Mouse (Mus musculus): ENCODE measurements around the gene Ugt1a6b. TPM values are rescaled to one million over a fixed set of nuclear protein-coding genes. Genes with fewer than 3 reads are reported as not detected.

The Ugt1a6b gene
- polyA plus RNA-seq, 1 experiment: not detected

- TF ChIP-seq GATA1 (IDR thresholded peaks at IDR 0.05; ENCODE audit: low read length): no peak
Observed at GRCm38 (mm10) chr1:88238771-88239170, 135.7 kb downstream of the Ugt1a6b start.

DNA sequence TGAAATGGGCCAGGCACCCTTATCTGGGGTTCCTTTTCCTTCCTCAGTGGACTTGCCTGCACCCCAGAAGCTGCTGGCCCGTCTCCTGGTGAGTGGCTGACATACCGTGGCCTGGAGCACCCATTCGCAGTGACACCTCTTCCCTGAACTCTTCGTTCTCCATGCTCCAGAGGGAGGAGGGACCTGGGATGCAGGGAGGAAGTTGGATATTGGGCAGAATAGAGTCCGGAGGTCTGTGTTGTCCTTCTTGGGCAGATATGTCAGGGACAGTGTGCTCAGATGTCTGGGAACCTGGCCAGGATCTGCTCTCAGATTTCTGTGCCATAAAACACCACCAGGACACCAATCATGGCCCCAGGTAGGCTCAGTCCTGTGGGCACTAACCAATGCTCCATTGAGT, 137.0 kb downstream of the Ugt1a6b start:
- TF ChIP-seq GATA1 (IDR thresholded peaks at IDR 0.05; ENCODE audit: low read length): no peak

GRCm38 (mm10) chr1:88240579-88240978, 137.5 kb downstream of the Ugt1a6b start:
- TF ChIP-seq GATA1 (IDR thresholded peaks at IDR 0.05; ENCODE audit: low read length): no peak

DNA sequence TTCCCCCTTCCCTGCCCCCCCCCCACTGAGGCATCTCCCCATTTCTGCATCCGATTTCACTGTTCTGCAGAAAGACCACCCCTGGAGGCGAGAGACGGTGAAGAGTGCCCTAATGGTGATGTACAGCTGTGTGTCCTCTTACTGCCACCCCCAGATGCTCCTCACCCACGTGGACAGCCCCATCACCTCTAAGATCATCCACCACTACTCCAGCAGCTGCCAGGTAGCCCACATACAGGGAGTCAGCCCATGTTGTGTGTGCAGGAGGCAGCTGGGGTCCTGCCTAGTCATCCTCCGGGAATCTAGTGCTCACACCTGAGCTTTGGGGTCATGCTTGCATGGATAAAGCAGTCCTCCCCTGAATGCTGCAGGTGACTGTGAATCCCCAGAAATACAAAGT, 140.8 kb downstream of the Ugt1a6b start:
- no peak for TF ChIP-seq GATA1 (IDR thresholded peaks at IDR 0.05; ENCODE audit: low read length)

DNA sequence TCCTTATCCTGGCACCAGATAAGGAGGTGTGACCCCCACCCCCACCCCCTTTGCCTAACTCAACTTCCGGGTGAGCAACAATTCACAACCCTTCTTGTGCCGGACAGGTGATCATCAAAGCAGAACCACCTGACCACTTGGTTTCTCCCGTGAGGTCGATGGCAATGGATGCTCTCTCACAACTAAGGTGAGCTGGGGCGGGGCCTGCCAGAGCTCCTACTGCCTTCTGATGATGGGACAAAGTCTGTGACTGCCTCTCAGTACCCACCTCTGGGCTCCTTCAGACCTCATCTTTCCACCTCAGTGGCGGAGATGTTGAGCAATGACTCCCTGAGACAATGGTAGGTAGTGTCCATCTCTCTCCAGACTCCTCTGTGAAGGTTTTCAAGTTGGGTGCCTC, 142.8 kb downstream of the Ugt1a6b start:
- no peak for TF ChIP-seq GATA1 (IDR thresholded peaks at IDR 0.05; ENCODE audit: low read length)

DNA sequence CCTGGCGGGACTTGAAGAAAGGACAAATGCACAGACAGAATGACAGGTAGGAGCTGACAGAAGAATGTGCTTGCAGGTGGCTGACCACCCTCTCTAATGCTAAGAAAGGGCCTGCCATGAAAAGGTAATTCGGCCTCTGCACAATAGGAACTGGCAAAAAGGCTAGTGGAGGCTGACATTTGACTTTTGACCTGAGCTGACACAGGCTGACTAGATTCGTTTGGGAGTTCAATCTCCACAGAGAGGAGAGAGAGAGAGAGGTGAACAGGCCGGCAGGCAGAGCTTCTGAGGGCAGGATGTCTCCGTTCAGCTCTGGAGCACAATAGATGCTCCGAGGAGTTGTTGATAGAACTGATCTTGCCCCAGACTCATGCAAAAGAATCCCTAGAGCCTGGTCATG, 143.3 kb downstream of the Ugt1a6b start:
- no peak for TF ChIP-seq GATA1 (IDR thresholded peaks at IDR 0.05; ENCODE audit: low read length)

DNA sequence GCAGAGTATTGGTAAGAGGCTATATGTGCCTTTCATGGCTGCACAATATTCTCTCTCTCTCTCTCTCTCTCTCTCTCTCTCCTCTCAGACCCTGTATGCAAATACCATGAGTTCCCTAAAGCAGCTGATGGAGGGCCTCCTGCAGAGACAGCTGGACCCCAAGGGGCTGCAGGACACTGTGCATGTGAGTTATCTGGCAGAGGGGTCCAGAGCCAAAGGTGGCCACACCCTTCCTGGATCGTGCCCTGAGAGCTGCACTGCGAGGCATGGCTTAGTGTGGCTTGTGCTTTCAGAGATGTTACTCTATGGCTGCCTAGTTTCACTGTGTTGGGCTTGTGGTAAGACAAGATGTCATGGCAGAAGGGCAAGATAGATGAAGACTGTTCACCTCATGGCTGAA, 144.6 kb downstream of the Ugt1a6b start:
- no peak for TF ChIP-seq GATA1 (IDR thresholded peaks at IDR 0.05; ENCODE audit: low read length)

- TF ChIP-seq GATA1 (IDR thresholded peaks at IDR 0.05; ENCODE audit: low read length): no peak
Observed at GRCm38 (mm10) chr1:88248658-88249057, 145.6 kb downstream of the Ugt1a6b start.

DNA sequence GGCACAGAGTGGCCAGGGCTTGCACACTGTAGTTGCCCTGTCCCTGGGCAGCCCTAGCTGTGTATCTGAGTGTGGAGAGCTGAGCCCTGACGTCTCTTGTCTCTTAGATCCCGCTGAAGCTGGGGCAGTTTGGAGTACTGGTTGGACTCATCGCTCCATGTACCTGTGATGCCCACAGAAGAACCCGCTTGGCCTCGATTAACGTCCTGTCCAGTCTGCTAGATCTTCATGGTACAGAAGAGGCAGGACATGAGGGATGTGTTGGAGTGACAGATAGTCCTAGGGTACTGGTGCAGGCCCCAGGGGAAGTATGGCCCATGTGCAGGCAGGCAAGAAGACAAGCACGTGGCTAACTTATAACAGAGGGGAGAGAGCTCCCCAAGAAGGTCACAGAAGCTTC, 146.5 kb downstream of the Ugt1a6b start:
- no peak for TF ChIP-seq GATA1 (IDR thresholded peaks at IDR 0.05; ENCODE audit: low read length)

DNA sequence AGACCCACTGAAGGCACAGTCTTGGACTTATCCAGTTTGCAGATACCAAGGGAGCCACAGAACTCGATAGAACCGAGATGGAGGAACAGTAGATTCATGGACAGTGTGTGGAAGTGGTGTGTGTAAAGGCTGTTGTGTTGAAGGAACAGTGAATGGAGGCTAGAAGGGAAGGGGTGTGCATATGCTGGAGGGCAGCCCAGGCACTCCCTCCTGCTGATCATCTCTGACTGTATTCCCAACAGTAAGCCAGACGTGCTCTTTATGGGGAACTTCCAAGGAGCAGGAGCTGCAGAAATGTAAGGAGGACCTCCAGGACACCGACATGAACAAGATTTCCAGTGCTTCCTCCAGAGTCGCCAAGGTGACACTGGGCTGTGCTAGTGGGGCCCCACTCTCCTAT, 147.0 kb downstream of the Ugt1a6b start:
- TF ChIP-seq GATA1 (IDR thresholded peaks at IDR 0.05; ENCODE audit: low read length): no peak

DNA sequence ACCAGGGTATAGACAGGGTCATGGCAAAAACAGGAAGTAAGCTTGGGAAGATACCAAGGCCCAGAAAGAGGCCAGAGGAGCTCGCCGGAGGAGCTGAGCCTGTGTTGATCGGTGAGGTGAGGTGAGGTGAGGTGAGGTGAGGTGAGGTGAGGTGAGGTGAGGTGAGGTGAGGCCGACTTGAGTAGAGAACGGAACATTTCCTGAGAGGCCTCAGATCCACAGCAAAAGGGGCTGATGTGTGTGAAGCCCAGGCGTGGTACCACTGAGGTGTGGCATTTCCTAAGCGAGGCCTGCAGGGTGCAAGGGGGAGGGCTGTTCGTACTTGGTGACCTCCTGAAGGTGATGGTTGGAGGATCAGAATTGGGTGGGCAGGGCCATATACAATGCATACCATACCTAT, 150.1 kb downstream of the Ugt1a6b start:
- TF ChIP-seq GATA1 (IDR thresholded peaks at IDR 0.05; ENCODE audit: low read length): no peak

DNA sequence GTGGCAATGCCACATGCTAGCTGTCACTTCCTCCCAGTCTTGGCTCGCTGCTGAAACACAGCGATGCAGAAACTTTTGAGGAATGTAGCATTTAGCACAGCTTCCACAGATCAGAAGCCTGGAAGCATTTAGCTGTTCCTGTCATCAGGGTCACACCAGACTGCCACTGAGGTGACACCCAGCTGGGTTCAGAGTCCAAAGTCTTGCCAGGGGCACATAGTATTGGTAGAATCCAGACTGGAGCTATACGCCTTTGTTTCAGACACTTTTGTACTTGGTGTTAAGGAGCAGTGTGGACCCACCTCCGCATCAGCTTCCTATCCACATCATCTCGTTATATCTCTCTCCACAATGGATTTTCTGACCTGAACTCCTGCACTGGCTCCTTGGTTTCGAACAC, 150.5 kb downstream of the Ugt1a6b start:
- no peak for TF ChIP-seq GATA1 (IDR thresholded peaks at IDR 0.05; ENCODE audit: low read length)

GRCm38 (mm10) chr1:88254793-88255465, 151.9 kb downstream of the Ugt1a6b start:
- TF ChIP-seq GATA1 (IDR thresholded peaks at IDR 0.05; ENCODE audit: low read length): no peak

DNA sequence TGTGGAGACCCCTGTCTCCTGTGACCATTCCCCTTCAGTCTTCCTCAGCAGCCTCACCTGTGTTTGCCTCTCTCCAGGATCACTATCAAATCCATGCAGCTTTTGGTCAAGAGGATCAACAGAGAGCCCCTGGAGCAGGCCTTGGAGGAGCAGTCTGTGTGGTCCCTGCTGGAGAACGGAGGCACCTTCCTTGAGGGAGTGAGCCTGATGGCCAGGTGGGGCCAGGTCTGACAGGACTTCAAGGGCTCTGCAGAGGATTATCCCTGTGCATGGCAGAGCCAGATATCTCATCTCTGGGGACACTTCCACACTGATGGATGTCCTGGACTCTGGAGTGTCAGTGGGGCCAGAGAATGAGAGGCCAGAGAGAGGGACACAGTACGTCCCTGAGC, 152.4 kb downstream of the Ugt1a6b start:
- TF ChIP-seq GATA1 (IDR thresholded peaks at IDR 0.05; ENCODE audit: low read length): no peak

GRCm38 (mm10) chr1:88255989-88256754, 153.1 kb downstream of the Ugt1a6b start:
- no peak for TF ChIP-seq GATA1 (IDR thresholded peaks at IDR 0.05; ENCODE audit: low read length)

DNA sequence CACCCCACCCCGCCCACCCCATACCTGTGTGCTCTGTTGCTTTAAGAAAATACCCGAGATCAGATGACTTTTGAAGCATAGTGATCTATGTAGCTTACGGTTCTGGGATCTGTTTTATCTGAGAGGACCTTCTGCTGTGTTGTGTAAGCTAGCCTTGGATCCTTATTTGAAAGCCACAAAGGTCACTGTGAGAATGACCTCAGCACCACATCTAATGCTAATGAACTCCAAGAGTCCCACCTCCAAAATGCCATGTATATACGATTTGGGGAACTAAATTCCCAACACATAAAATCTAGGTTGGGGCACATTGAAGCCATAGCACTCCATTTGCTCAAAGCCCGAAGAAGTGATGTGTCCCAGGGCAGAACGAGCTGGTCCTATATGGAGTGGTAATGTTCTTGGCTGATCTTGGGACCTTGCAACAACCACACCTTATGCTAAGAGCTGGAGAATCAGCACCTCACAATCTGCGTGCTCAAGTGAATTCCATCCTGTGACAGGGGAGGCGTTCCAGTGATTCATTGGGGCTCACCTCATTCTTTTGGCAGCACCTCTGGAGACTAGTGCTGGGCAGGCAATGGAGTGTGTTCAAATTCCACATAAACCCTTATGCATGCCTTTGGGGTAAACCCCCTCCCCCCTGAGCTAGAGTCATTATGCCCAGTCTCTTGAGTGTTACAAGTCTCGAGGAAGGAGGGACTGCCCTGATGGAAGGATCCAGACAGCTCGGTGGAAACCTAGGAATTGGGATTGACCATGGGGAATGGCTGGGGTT, 154.0 kb downstream of the Ugt1a6b start:
- no peak for TF ChIP-seq GATA1 (IDR thresholded peaks at IDR 0.05; ENCODE audit: low read length)
